Mouse (Mus musculus): ENCODE data around the gene Aldh3b2. TPM values are rescaled to one million over a fixed set of nuclear protein-coding genes. Genes with fewer than 3 reads are reported as not detected.

The Aldh3b2 gene
- polyA plus RNA-seq, 1 experiment, result 1.3 TPM

DNA sequence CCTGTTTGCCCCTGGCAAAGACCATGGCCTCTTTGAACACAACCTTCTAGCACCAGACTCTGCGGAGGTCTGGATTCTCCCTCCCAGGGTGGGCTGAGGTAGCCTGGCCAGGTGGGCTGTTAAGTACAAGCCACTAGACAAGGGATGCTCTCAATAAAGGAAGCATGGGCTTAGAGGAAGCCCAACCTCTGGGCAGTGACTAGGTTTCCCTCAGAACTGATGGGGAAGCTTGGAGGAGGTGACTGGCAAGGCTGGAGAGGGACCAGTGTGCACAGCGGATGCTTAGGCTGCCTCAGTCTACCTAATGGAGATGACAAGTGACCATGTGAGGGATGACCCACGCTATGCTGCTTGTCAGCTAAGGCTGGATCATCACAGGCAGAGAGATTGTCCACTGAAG lies 19.8 kb downstream of the Aldh3b2 start:
- TF ChIP-seq EP300 (IDR thresholded peaks at IDR 0.05; ENCODE audit: insufficient read depth, low read depth, low read length) (no peak), POLR2A (IDR thresholded peaks at IDR 0.05; ENCODE audit: insufficient read depth, low read length) (no peak), CTCF (IDR thresholded peaks at IDR 0.05; ENCODE audit: low read depth, low read length) (no peak)
- Histone ChIP-seq H3K27ac (ENCODE audit: insufficient read depth, low read length) (no peak overlapping the region), H3K27me3 (ENCODE audit: control insufficient read depth, insufficient read depth, low read length, poor library complexity, severe bottlenecking) (no peaks in the 10 kb centered on the region), H3K4me1 (ENCODE audit: control insufficient read depth, insufficient read depth, low read length) (no peaks in the 10 kb centered on the region), H3K9me3 (replicated peaks; ENCODE audit: control insufficient read depth, insufficient read depth, low read length, poor library complexity, severe bottlenecking) (no peaks in the 10 kb centered on the region), H3K9ac (ENCODE audit: low read depth, poor library complexity, severe bottlenecking) (no peak overlapping the region), H3K4me3 (ENCODE audit: low read depth, low read length) (no peak overlapping the region), H3K36me3 (ENCODE audit: control insufficient read depth, insufficient read depth, low read length, poor library complexity, severe bottlenecking) (no peaks in the 10 kb centered on the region)

DNA sequence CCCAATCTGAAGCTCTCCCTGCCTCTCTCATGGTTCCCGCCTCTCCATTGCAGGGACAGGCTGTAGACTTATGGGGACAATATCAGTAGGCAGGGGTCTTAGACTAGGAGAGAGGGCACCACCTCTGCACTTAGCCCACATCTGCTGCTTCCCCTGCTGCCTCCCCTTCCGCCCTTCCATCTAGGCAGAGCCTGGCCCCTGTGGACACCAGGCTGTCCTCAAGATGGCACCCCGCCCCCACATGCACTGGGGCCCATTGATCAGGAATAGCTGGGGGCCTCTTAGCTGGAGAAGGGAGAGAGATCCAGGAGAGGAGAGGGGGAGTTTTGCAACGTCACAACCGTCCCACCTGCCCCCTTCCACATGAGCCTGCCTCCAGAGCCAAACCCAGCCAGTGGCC lies 20.3 kb downstream of the Aldh3b2 start, which contains the start of gene Tbx10:
Gene Tbx10, plus strand, starts transcription at position 337 of the 400 bp plus-strand sequence.
- TF ChIP-seq CTCF (IDR thresholded peaks at IDR 0.05; ENCODE audit: low read depth, low read length), result no peak
- TF ChIP-seq EP300 (IDR thresholded peaks at IDR 0.05; ENCODE audit: insufficient read depth, low read depth, low read length), result no peak
- no peak for TF ChIP-seq POLR2A (IDR thresholded peaks at IDR 0.05; ENCODE audit: insufficient read depth, low read length)
- no peak within 1 kb of the TSS for H3K9ac ChIP-seq (ENCODE audit: low read depth, poor library complexity, severe bottlenecking)

DNA sequence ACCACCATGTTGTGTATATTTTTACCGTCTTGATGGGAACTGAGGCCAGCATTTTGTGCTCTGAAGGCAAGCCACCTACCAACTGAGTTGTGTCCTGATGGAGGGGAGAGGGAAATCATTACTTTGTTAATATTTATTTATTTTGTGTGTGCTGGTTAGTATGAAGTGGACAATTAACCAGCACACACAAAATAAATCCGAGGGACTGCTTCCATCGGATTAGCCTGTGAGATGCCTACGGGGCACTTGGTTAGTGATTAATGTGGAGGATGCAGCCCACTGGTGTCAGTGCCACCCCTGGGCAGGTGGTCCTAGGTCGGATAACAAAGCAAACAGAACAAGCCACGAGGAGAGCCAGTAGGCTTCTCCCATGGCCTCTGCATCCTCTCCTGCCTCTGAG lies 22.8 kb downstream of the Aldh3b2 start:
- no peak overlapping the region for H3K4me3 ChIP-seq (ENCODE audit: low read depth, low read length)
- no peaks in the 10 kb centered on the region for H3K9me3 ChIP-seq (replicated peaks; ENCODE audit: control insufficient read depth, insufficient read depth, low read length, poor library complexity, severe bottlenecking)
- TF ChIP-seq CTCF (IDR thresholded peaks at IDR 0.05; ENCODE audit: low read depth, low read length), result no peak
- no peak for TF ChIP-seq POLR2A (IDR thresholded peaks at IDR 0.05; ENCODE audit: insufficient read depth, low read length)
- TF ChIP-seq EP300 (IDR thresholded peaks at IDR 0.05; ENCODE audit: insufficient read depth, low read depth, low read length), result no peak
- H3K4me1 ChIP-seq (ENCODE audit: control insufficient read depth, insufficient read depth, low read length), result no peaks in the 10 kb centered on the region
- H3K27me3 ChIP-seq (ENCODE audit: control insufficient read depth, insufficient read depth, low read length, poor library complexity, severe bottlenecking), result no peaks in the 10 kb centered on the region
- no peaks in the 10 kb centered on the region for H3K36me3 ChIP-seq (ENCODE audit: control insufficient read depth, insufficient read depth, low read length, poor library complexity, severe bottlenecking)
- no peak overlapping the region for H3K9ac ChIP-seq (ENCODE audit: low read depth, poor library complexity, severe bottlenecking)
- H3K27ac ChIP-seq (ENCODE audit: insufficient read depth, low read length), result no peak overlapping the region

More for the DNA sequence above, 20.3 kb downstream of the Aldh3b2 start, which contains the start of gene Tbx10:
- Histone ChIP-seq H3K36me3 (ENCODE audit: control insufficient read depth, insufficient read depth, low read length, poor library complexity, severe bottlenecking) (no peaks in the 10 kb centered on the region), H3K4me1 (ENCODE audit: control insufficient read depth, insufficient read depth, low read length) (no peaks in the 10 kb centered on the region), H3K27ac (ENCODE audit: insufficient read depth, low read length) (no peak within 1 kb of the TSS), H3K9me3 (replicated peaks; ENCODE audit: control insufficient read depth, insufficient read depth, low read length, poor library complexity, severe bottlenecking) (no peaks in the 10 kb centered on the region), H3K27me3 (ENCODE audit: control insufficient read depth, insufficient read depth, low read length, poor library complexity, severe bottlenecking) (no peaks in the 10 kb centered on the region), H3K4me3 (ENCODE audit: low read depth, low read length) (no peak within 1 kb of the TSS)

DNA sequence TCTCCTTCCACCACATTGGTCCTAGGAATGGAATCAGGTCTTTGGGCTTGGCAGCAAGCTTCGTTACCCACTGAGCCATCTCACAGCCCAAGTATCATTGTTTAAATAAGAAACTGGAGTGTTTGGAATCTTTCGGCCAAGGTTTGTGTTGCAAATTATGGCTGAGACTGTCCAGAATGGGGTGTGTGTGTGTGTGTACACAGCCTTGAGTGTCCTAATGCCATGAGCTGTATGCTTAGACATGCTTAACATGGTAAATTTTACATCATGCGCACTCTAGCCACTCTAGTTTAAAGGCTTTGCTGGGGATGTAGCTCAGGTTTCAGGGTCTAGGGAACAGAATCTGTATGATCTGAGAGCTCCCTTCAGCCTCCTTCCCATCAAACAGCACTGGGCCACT lies 23.4 kb downstream of the Aldh3b2 start:
- TF ChIP-seq CTCF (IDR thresholded peaks at IDR 0.05; ENCODE audit: low read depth, low read length) (no peak), EP300 (IDR thresholded peaks at IDR 0.05; ENCODE audit: insufficient read depth, low read depth, low read length) (no peak), POLR2A (IDR thresholded peaks at IDR 0.05; ENCODE audit: insufficient read depth, low read length) (no peak)
- H3K4me3 ChIP-seq (ENCODE audit: low read depth, low read length), result no peak overlapping the region
- no peaks in the 10 kb centered on the region for H3K9me3 ChIP-seq (replicated peaks; ENCODE audit: control insufficient read depth, insufficient read depth, low read length, poor library complexity, severe bottlenecking)
- H3K27me3 ChIP-seq (ENCODE audit: control insufficient read depth, insufficient read depth, low read length, poor library complexity, severe bottlenecking), result no peaks in the 10 kb centered on the region
- no peak overlapping the region for H3K27ac ChIP-seq (ENCODE audit: insufficient read depth, low read length)
- no peaks in the 10 kb centered on the region for H3K4me1 ChIP-seq (ENCODE audit: control insufficient read depth, insufficient read depth, low read length)
- no peak overlapping the region for H3K9ac ChIP-seq (ENCODE audit: low read depth, poor library complexity, severe bottlenecking)
- no peaks in the 10 kb centered on the region for H3K36me3 ChIP-seq (ENCODE audit: control insufficient read depth, insufficient read depth, low read length, poor library complexity, severe bottlenecking)

DNA sequence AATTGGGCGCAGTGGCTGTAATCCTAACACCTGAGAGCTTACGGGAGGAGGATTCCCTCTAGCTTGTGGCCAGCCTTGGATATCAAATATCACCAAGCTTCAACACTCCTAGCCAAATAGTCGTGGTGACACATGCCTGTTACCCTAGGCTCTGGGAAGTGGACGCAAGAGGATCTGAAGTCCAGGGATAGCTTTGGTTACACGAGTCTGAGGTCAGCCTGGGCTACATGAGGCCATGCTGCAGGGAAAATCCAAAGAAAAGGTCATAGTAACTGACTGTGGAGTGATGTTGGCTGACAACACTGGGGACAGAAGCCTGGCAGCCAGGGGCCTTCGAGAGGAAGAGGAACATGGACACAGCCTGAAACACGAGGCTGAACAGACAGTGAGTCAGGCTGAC lies 24.0 kb downstream of the Aldh3b2 start:
- no peak overlapping the region for H3K27ac ChIP-seq (ENCODE audit: insufficient read depth, low read length)
- no peaks in the 10 kb centered on the region for H3K27me3 ChIP-seq (ENCODE audit: control insufficient read depth, insufficient read depth, low read length, poor library complexity, severe bottlenecking)
- H3K4me3 ChIP-seq (ENCODE audit: low read depth, low read length), result no peak overlapping the region
- no peaks in the 10 kb centered on the region for H3K36me3 ChIP-seq (ENCODE audit: control insufficient read depth, insufficient read depth, low read length, poor library complexity, severe bottlenecking)
- no peaks in the 10 kb centered on the region for H3K4me1 ChIP-seq (ENCODE audit: control insufficient read depth, insufficient read depth, low read length)
- no peak overlapping the region for H3K9ac ChIP-seq (ENCODE audit: low read depth, poor library complexity, severe bottlenecking)
- no peaks in the 10 kb centered on the region for H3K9me3 ChIP-seq (replicated peaks; ENCODE audit: control insufficient read depth, insufficient read depth, low read length, poor library complexity, severe bottlenecking)
- TF ChIP-seq POLR2A (IDR thresholded peaks at IDR 0.05; ENCODE audit: insufficient read depth, low read length) (no peak), CTCF (IDR thresholded peaks at IDR 0.05; ENCODE audit: low read depth, low read length) (no peak), EP300 (IDR thresholded peaks at IDR 0.05; ENCODE audit: insufficient read depth, low read depth, low read length) (no peak)

DNA sequence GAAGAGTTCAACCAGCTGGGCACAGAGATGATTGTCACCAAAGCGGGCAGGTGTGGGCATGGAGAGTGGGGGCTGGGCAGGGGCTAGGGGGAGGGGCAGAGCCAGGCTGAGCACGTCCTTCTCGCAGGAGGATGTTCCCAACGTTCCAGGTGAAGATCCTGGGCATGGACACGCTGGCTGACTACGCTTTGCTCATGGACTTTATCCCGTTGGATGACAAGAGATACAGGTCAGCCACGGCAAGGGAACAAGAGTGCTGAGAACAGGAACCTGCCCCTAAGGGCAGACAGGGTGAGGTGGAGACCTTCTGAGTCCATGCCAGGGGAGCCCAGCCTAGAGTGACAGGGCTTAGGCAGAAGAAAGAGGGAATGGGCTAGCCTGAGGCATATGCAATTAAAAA lies 24.6 kb downstream of the Aldh3b2 start:
- H3K27me3 ChIP-seq (ENCODE audit: control insufficient read depth, insufficient read depth, low read length, poor library complexity, severe bottlenecking), result no peaks in the 10 kb centered on the region
- no peak overlapping the region for H3K9ac ChIP-seq (ENCODE audit: low read depth, poor library complexity, severe bottlenecking)
- H3K4me3 ChIP-seq (ENCODE audit: low read depth, low read length), result no peak overlapping the region
- no peaks in the 10 kb centered on the region for H3K36me3 ChIP-seq (ENCODE audit: control insufficient read depth, insufficient read depth, low read length, poor library complexity, severe bottlenecking)
- no peak for TF ChIP-seq CTCF (IDR thresholded peaks at IDR 0.05; ENCODE audit: low read depth, low read length)
- TF ChIP-seq POLR2A (IDR thresholded peaks at IDR 0.05; ENCODE audit: insufficient read depth, low read length), result no peak
- TF ChIP-seq EP300 (IDR thresholded peaks at IDR 0.05; ENCODE audit: insufficient read depth, low read depth, low read length), result no peak
- H3K27ac ChIP-seq (ENCODE audit: insufficient read depth, low read length), result no peak overlapping the region
- H3K9me3 ChIP-seq (replicated peaks; ENCODE audit: control insufficient read depth, insufficient read depth, low read length, poor library complexity, severe bottlenecking), result no peaks in the 10 kb centered on the region
- H3K4me1 ChIP-seq (ENCODE audit: control insufficient read depth, insufficient read depth, low read length), result no peaks in the 10 kb centered on the region
